Mouse (Mus musculus) thymus, adult 2 months (tissue): ENCODE data around the gene Glb1l3. TPM values are rescaled to one million over a fixed set of nuclear protein-coding genes. Genes with fewer than 3 reads are reported as not detected.

Experiments used
- DNase-seq: peaks from one replicate; pipeline ENCODE4 v3.0.0; 2021
- H3K27ac ChIP-seq: fragments of 200-500 bp; 2 replicates; pipeline ENCODE4 v1.5.1; 2012; ENCODE audit warnings: low read length, control low read depth; ENCODE audit not compliant: control insufficient read depth, insufficient read depth
- H3K27me3 ChIP-seq: fragments of 200-500 bp; 2 replicates; pipeline ENCODE4 v1.6.1; 2012; ENCODE audit warnings: mild to moderate bottlenecking, low read length, moderate library complexity, mixed read lengths; ENCODE audit not compliant: control insufficient read depth, insufficient read depth
- H3K36me3 ChIP-seq: fragments of 200-500 bp; 2 replicates; pipeline ENCODE4 v1.6.1; 2012; ENCODE audit warnings: mild to moderate bottlenecking, low read length, moderate library complexity; ENCODE audit not compliant: control insufficient read depth, insufficient read depth
- H3K4me1 ChIP-seq: fragments of 200-500 bp; replicated peaks from 2 replicates; pipeline ENCODE4 v1.6.1; 2012; ENCODE audit warnings: low read length; ENCODE audit not compliant: control insufficient read depth, insufficient read depth
- H3K4me3 ChIP-seq: fragments of 200-500 bp; 2 replicates; pipeline ENCODE4 v1.5.1; 2012; ENCODE audit warnings: mild to moderate bottlenecking, low read length, control low read depth, moderate library complexity; ENCODE audit not compliant: control insufficient read depth, insufficient read depth
- CTCF ChIP-seq: fragments of 200-500 bp; IDR thresholded peaks from 2 replicates; pipeline ENCODE4 v1.5.1; 2012; ENCODE audit warnings: mild to moderate bottlenecking, control low read depth, low read length, moderate library complexity, borderline replicate concordance; ENCODE audit not compliant: control insufficient read depth, poor library complexity, insufficient read depth; ENCODE audit errors: extremely low read depth
- POLR2A ChIP-seq: fragments of 200-500 bp; IDR thresholded peaks from 2 replicates; pipeline ENCODE4 v1.6.1; 2012; ENCODE audit warnings: mild to moderate bottlenecking, low read length, control low read depth, moderate library complexity; ENCODE audit not compliant: control insufficient read depth, poor library complexity, insufficient read depth; ENCODE audit errors: extremely low read depth
- WGBS: fragments of 180-500 bp; shearing (Covaris S2); methylation state at CpG from one replicate; pipeline ENCODE4 v1.1.7; 2018; 5-methylcytosine and 5-hydroxymethylcytosine counted together
- polyA plus RNA-seq: library from polyadenylated mRNA; depleted of rRNA; stranded (reverse); fragments of >200 nt; gene quantifications from 2 replicates; pipeline ENCODE4 v1.2.3, GENCODE M21; 2012; rRNA removed

Glb1l3 gene
- polyA plus RNA-seq, 1 experiment: not detected

DNA sequence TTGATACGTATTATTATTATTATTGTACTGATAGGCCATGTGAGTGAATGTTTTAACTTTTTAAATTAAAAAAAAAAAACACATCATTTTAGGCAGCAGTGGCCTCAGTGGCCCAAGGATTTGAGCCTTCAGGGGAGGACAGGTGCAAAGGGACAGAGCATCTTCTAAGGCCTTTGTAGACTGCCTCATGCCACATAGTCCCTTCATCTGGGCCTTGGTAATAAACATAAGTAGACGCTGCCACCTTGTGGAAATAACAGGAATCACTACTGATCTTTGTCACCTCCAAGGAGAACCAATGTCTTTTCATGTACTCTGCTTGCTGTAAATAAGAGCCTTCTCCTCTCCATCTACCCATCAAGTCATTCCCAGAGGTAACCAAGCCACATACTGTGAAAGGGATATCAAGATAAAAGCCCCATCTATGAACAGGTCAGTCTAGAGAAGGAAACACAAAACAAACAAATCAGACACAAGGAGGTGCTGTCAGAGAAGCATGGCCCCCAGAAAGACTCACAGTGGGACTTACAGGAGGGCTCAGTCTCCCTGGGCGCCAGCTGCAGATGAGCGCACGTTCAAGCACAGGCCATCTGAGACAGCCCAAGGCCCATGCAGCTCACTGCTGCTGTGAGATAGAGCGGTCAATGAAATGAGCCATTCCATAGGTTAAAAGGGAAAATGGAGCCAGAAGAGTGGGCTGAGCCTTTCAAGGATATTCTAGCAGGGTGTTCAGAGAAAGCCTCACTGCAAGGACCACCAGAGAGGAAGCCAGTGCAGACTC is 84.4 kb downstream of the Glb1l3 start:
- WGBS: 71% methylated on average over 6 of the region's 6 CpGs
- Histone ChIP-seq H3K36me3 (no peaks in the 10 kb centered on the region), H3K4me1 (no peaks in the 10 kb centered on the region), H3K27ac (no peak overlapping the region), H3K27me3 (no peaks in the 10 kb centered on the region), H3K4me3 (no peak overlapping the region)
- TF ChIP-seq CTCF: no peak
- TF ChIP-seq POLR2A: no peak
- no peak for DNase-seq

DNA sequence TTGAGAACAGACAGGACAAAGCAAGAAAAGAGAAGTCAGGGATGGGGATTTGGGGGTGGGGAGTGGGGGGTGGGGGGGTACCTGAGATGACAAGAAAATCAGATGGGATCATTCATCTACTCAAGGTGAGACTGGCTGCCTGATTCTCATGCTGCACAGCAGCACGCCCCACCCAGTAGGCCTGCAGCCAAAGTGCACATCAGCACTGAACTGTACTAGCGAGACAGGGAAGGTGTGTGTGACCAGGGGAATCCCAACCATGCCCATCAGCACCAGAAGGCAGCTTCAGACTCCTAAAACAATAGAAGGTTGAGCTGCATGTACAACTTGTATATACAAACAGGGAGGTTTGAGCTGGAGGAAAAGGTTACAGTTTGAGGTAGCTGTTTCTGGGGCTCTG is 85.0 kb downstream of the Glb1l3 start:
- Histone ChIP-seq H3K27ac (no peak overlapping the region), H3K36me3 (no peaks in the 10 kb centered on the region), H3K4me3 (no peak overlapping the region), H3K27me3 (no peaks in the 10 kb centered on the region), H3K4me1 (no peaks in the 10 kb centered on the region)
- no peak for TF ChIP-seq CTCF
- no peak for TF ChIP-seq POLR2A
- 84% methylated on average over 2 of the region's 2 CpGs for WGBS
- DNase-seq: no peak

GRCm38 (mm10) chr9:26768181-26768580 is 92.5 kb downstream of the Glb1l3 start:
- no peaks in the 10 kb centered on the region; the same call in 1 of the 2 replicates for H3K27me3 ChIP-seq
- no peak overlapping the region for H3K4me3 ChIP-seq
- no peak overlapping the region for H3K27ac ChIP-seq
- no peaks in the 10 kb centered on the region for H3K4me1 ChIP-seq
- no peaks in the 10 kb centered on the region for H3K36me3 ChIP-seq
- 86% methylated on average over 3 of the region's 3 CpGs for WGBS
- no peak for DNase-seq
- no peak for TF ChIP-seq POLR2A
- no peak for TF ChIP-seq CTCF

Other genes starting within 250 kb of the Glb1l3 start
- gene B3gat1, start 127.2 kb downstream of the Glb1l3 start, polyA plus RNA-seq: 0.05 and 0.19 TPM in 2 replicates
- 2.0 and 3.9 TPM in 2 replicates for gene Glb1l2, start 54.4 kb downstream of the Glb1l3 start, polyA plus RNA-seq
- not detected in 2 replicates for gene Gm1110, start 62.2 kb upstream of the Glb1l3 start, polyA plus RNA-seq
- gene Acad8, start 138.7 kb upstream of the Glb1l3 start, polyA plus RNA-seq: 14.5 and 21.5 TPM in 2 replicates
- gene Thyn1, start 138.8 kb upstream of the Glb1l3 start, polyA plus RNA-seq: 9.4 and 9.8 TPM in 2 replicates
- gene Vps26b, start 169.2 kb upstream of the Glb1l3 start, polyA plus RNA-seq: 69.6 and 82.1 TPM in 2 replicates
- 75.5 and 82.4 TPM in 2 replicates for gene Ncapd3, start 169.3 kb upstream of the Glb1l3 start, polyA plus RNA-seq